Mouse (Mus musculus): ENCODE measurements around the gene Adgrb3. TPM values are rescaled to one million over a fixed set of nuclear protein-coding genes. Genes with fewer than 3 reads are reported as not detected.
"Not testable (repeated sequence)": the region's sequence is repeated elsewhere in the genome, so short reads cannot be mapped to it uniquely, and the experiment has no call there.

Adgrb3 gene
- total RNA-seq, 2 experiments from 2014 or later = not detected

DNA sequence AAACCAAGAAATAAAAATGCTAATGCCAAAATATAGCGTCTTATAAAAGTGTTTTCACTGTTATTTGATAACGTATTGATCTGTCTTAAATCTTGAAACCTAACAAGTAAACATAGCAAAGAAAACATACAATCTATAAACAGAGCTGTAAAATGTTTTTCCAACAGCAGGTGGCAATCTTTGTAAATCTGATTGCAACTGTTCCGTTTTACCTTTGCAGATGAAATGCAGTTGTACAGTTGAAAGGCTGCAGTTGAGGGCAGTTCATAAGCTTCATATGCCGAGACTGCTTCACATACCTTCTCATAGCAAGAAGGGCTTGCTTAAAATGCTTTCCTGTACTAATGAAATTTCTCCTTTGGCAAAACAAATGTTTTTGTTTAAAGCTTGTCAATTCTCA, 302.5 kb downstream of the Adgrb3 start:
- no peak for ATAC-seq (replicated peaks; ENCODE audit: poor library complexity)

DNA sequence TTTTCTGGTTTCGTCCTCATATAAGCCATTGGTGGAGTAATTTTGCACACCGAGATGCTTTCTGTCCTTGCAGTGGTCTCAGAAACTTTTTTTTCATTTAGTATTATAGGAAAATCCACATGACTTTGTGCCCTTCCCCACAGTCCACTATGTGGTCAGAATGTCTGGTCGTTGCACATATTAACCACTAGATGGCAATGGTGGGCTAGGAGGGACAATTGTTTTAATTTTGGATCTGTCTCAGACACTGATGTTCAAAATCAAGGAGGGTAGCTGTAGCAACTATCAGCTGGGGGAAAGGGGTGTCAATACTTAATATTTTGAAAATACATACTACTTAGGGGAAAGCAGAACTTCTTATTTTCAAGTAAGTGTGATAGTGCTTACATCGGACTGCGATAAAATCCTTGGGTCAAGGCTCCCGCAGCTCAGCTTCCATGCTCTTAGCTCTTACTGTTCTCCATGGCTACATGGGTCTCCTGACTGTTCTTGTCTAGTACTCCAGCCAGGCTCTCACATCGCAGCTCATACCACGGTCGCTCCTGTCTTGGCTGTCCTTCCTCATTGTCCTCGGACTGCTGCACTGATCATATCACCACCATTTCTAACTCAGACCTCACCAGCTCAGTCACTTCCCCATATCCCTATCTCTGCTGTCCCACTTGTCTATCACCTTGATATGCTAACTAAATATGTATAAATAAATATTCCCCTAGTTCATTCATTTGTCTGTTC, 319.0 kb downstream of the Adgrb3 start:
- ATAC-seq (replicated peaks; ENCODE audit: poor library complexity) = peak; percentile 83

- ATAC-seq (replicated peaks; ENCODE audit: poor library complexity) = no peak
These were observed 325.2 kb downstream of the Adgrb3 start for GRCm38 (mm10) chr1:25504313-25504712.

DNA sequence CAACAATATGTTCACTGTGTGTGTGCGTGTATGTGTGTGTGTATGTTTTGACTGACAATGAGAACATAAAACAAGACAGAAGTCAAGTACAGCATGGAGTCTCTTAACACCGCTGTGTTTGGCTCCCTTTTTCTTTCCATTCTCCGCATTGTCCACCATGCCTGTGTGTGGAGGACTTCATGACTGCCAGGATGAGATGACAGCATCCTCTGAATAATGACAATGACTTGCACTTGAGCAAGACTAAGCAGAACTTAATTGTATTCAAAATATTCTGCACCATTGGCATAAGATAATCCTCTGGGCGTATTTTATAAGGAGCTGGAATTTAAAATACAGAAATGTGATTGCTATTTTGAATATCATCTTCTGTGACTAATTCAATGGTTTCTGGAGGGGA, 326.0 kb downstream of the Adgrb3 start:
- ATAC-seq (replicated peaks; ENCODE audit: poor library complexity) = no peak

DNA sequence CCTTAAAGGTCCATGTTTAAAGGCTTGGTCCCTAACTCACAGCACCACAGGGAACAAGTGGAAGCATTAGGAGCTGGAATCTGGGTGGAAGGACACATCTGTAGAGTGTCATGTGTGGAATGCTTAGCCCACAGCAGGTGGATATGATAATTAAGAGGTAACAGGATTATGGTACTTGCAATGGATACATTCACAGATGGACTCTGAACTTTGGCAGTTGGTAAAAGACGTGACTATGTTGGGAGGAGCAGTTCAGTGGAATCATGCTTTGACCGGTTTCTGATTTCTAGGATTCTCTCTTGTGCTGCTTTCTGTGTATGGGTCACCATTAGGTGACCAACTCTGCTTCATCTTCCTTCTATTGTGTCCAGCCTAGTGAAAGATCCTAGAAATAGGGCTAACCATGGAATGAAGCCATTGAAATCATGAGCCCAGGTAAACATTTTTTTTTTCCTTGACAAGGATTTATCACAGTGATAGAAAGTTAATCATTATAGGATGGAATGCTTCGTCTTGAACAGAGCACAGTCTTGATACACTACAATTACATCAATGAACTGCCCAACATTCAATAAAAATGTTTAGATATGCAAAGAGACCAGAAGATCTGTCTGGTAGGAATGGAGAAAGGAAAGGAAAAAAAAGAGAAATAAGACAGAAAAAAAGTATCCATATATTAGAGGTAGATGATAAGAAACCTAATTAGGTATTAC, 334.1 kb downstream of the Adgrb3 start:
- ATAC-seq (replicated peaks; ENCODE audit: poor library complexity) = no peak

- no peak for ATAC-seq (replicated peaks; ENCODE audit: poor library complexity)
These were observed 338.0 kb downstream of the Adgrb3 start for GRCm38 (mm10) chr1:25491503-25491902.

GRCm38 (mm10) chr1:25490174-25490573, 339.3 kb downstream of the Adgrb3 start:
- no peak for ATAC-seq (replicated peaks; ENCODE audit: poor library complexity)

GRCm38 (mm10) chr1:25475699-25476098, 353.8 kb downstream of the Adgrb3 start:
- ATAC-seq (replicated peaks; ENCODE audit: poor library complexity) = no peak

DNA sequence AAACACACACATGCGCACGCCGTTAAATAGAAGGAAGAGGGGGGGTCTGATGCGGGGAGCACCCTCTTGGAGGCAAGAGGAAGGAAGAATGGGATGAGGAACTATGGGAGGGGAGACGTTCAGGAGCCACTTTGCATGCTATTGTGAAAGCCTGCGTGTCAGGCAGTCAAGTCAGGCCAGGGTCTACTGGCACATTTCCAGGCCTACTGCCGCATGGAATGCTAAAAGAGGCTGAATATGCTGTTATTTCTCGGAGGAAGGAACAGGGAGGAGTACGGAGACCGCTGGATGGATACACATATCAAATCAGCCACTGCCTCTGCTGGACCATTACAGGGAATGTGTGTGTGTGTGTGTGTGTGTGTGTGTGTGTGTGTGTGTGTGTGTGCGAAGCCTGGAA, 355.0 kb downstream of the Adgrb3 start:
- no peak for ATAC-seq (replicated peaks; ENCODE audit: poor library complexity)

GRCm38 (mm10) chr1:25471612-25472011, 357.9 kb downstream of the Adgrb3 start:
- not testable (repeated sequence) for ATAC-seq (replicated peaks; ENCODE audit: poor library complexity)

- no peak for ATAC-seq (replicated peaks; ENCODE audit: poor library complexity)
These were observed 366.9 kb downstream of the Adgrb3 start for GRCm38 (mm10) chr1:25462612-25463011.

DNA sequence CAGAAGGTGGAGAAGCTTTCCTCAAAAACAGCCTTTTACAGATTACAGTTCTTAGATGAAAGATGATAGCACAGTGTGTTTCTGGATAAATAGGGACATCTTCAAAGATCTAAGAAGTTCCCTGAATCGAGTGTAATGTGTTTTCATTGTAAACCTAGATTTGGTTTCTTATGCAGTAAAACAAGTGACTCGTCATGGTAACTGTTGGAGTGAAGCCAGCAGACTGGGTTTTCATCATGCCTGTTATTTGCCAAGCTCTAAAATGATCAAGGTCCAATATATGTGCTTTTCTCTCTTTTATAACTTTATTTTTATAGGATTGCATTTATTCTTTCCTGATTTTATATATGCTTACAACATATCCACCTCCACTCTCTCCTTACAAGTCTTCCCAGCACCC, 394.0 kb downstream of the Adgrb3 start:
- ATAC-seq (replicated peaks; ENCODE audit: poor library complexity) = no peak

DNA sequence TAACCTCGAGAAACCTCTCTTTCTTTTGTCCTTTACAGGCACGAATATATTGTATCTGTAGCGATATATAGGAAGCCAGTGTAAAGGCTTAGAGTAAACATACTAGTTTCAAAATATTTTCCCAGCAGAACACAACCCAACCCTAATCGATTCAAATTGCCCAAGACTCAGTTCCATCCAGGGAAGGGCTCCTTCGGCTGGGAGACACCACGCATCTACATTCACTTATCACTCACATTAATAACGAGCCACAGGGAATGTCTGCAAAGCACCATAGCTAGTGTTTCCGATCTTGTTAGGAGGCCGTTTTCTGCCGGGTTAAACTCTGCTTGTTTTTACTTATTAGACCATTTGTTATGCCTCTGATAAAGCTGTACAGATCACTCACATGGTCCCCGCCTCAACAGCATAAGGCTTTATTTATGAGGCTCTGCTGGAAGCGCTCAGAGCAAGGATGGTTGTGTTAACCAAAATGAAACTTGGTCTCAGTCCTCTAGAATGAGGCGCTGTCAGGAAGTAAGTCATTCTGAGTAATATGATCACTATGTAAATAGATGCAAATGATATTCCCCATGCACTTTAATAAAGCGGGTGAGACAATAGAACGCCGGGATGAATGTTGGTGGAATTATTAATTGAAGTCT, 399.2 kb downstream of the Adgrb3 start:
- no peak for ATAC-seq (replicated peaks; ENCODE audit: poor library complexity)

DNA sequence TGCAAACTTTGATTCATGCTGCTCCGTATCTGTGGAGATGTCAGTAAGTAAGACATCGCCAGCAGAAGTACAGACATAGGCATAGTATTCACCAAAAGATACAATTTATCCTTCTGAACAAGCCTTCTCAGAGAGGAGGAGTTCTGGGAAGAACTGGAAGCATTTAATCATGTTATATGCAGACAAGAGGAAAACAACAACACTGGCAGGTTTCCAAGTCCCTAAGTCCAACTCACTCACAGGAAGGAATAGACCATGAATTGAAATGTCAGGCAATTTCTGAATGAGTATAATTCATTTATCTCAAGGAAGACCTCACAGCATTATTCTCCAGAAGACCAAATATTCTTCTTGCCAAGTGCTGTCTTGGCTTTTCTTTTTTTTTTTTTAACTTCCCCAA, 408.8 kb downstream of the Adgrb3 start:
- no peak for ATAC-seq (replicated peaks; ENCODE audit: poor library complexity)

DNA sequence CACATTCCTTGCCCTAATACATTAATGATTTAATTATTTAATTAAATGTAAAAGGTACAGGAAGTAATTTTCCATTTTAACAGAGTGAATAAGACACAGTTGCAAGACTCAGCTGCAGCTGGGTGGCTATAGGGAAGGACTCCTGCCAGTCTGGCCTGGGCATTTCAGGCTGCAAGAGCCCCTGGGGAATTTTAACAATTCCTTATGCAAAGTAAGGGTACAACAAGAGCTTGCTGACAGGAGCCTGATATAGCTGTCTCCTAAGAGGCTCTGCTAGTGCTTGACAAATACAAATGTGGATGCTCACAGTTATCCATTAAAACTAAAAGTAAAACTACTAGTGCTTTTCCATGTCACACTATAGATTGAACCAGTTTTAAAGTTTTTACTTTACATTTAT, 410.1 kb downstream of the Adgrb3 start:
- no peak for ATAC-seq (replicated peaks; ENCODE audit: poor library complexity)

- no peak for ATAC-seq (replicated peaks; ENCODE audit: poor library complexity)
These were observed 414.4 kb downstream of the Adgrb3 start for GRCm38 (mm10) chr1:25415084-25415483.

GRCm38 (mm10) chr1:25364186-25364585, 465.3 kb downstream of the Adgrb3 start:
- ATAC-seq (replicated peaks; ENCODE audit: poor library complexity) = no peak

DNA sequence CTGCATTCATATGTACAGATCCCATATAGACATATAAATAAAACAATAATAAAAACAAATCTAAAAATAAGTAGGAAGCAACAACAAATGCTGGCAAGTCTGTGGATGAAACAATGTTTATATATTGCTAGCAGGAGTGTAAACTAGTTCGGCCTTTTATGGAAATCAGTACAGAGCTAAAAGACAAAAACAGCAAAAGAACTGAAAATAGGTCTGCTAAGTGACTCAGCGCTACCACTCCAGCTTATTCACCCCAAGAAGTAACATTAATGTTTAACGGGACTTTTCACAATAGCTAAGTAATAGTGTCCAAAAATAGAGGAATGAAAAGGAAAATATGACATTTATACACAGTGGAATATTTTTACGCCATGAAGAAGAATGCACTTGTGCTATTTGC, 471.0 kb downstream of the Adgrb3 start:
- ATAC-seq (replicated peaks; ENCODE audit: poor library complexity) = no peak

DNA sequence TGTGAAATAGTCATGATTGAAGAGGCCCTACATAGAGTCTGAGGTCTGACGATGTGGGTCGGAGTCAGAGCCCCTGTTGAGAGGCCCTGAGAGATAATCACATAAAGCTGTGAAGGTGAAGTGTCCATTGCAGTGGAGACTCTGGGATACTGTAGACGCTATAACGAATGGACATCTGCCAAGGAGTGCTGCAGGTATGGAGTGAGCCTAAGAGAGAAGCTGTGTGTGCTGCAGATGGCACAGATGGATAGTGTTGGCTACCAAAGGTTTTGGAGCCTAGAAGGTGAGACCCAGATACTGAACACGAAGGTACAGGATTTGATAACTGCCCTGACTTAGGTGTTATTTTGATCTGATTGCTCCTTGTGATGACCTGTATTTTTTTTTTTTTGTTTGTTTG, 474.0 kb downstream of the Adgrb3 start:
- ATAC-seq (replicated peaks; ENCODE audit: poor library complexity) = no peak

- ATAC-seq (replicated peaks; ENCODE audit: poor library complexity) = no peak
These were observed 484.6 kb downstream of the Adgrb3 start for GRCm38 (mm10) chr1:25344876-25345275.

DNA sequence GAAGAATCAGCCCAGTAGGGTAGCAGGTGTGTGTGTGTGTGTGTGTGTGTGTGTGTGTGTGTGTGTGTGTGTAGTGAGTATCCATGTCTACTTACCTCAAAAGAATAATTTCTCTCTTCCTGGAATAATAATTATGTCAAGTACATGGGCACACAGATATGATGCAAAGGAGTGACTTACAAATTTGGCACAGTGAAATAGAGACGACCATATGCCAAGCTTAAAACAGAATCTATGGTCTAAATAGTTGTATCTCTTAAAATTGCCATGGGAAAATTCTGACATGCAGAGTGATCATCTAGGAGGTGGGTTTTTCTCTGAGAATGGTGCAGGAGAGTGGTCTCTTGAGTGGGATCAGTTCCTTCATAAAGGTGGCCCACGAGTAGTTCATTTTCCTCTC, 504.1 kb downstream of the Adgrb3 start:
- ATAC-seq (replicated peaks; ENCODE audit: poor library complexity) = no peak

- no peak for ATAC-seq (replicated peaks; ENCODE audit: poor library complexity)
These were observed 512.4 kb downstream of the Adgrb3 start for GRCm38 (mm10) chr1:25317142-25317541.
